Mouse (Mus musculus): ENCODE measurements around the gene Cep128. TPM values are rescaled to one million over a fixed set of nuclear protein-coding genes. Genes with fewer than 3 reads are reported as not detected.
A peak's percentile ranks its signal among the peaks of the same experiment; 100 is the strongest.

Cep128 gene
- 1 to 10 TPM in 1 of 2 experiments, under 1 TPM in 1; 0.74 to 1.8 TPM for total RNA-seq (2021)
- long read RNA-seq, experiment 1, result 0 reads
- long read RNA-seq, experiment 2, result 0 reads

GRCm38 (mm10) chr12:91384281-91385017 is at the start of gene Cep128, which contains the start of gene Tshr:
Gene Cep128, minus strand, starts transcription at chr12:91384409.
Gene Tshr, plus strand, starts transcription at chr12:91384563.
- peak; percentile 94 for DNase-seq
- peak within 1 kb of the TSS; percentile 89 for H3K4me3 ChIP-seq
- TF ChIP-seq CTCF (IDR thresholded peaks at IDR 0.05), result no peak
- peak within 1 kb of the TSS; percentile 70 for H3K27ac ChIP-seq
- intact Hi-C loops (cut with DNase I), result no loop called here

GRCm38 (mm10) chr12:91427129-91427528 is 42.9 kb upstream of the Cep128 start:
- no peak for DNase-seq
- no peak for TF ChIP-seq CTCF (IDR thresholded peaks at IDR 0.05)
- intact Hi-C loops (cut with DNase I), result no loop called here
- H3K4me3 ChIP-seq, result no peak overlapping the region
- no peak overlapping the region for H3K27ac ChIP-seq

GRCm38 (mm10) chr12:91426499-91426898 is 42.3 kb upstream of the Cep128 start:
- intact Hi-C loops (cut with DNase I), result no loop called here
- no peak for TF ChIP-seq CTCF (IDR thresholded peaks at IDR 0.05)
- no peak for DNase-seq
- H3K4me3 ChIP-seq, result no peak overlapping the region
- H3K27ac ChIP-seq, result no peak overlapping the region

- TF ChIP-seq CTCF (IDR thresholded peaks at IDR 0.05), result peak; percentile 67
- H3K4me3 ChIP-seq, result no peak overlapping the region
- DNase-seq, result peak; percentile 35
- intact Hi-C loops (cut with DNase I), result no loop called here
- H3K27ac ChIP-seq, result no peak overlapping the region
Measured at GRCm38 (mm10) chr12:91423125-91423820, 39.1 kb upstream of the Cep128 start.

- H3K27ac ChIP-seq, result no peak overlapping the region
- intact Hi-C loops (cut with DNase I), result no loop called here
- no peak for DNase-seq
- TF ChIP-seq CTCF (IDR thresholded peaks at IDR 0.05), result no peak
- no peak overlapping the region for H3K4me3 ChIP-seq
Measured at GRCm38 (mm10) chr12:91421272-91421671, 37.1 kb upstream of the Cep128 start.

GRCm38 (mm10) chr12:91418791-91419190 is 34.6 kb upstream of the Cep128 start:
- Histone ChIP-seq H3K4me3 (no peak overlapping the region), H3K27ac (no peak overlapping the region)
- peak; percentile 71 for DNase-seq
- intact Hi-C loops (cut with DNase I), result no loop called here
- peak; percentile 86 for TF ChIP-seq CTCF (IDR thresholded peaks at IDR 0.05)

GRCm38 (mm10) chr12:91416828-91417227 is 32.6 kb upstream of the Cep128 start:
- intact Hi-C loops (cut with DNase I), result no loop called here
- no peak for TF ChIP-seq CTCF (IDR thresholded peaks at IDR 0.05)
- DNase-seq, result no peak
- Histone ChIP-seq H3K27ac (no peak overlapping the region), H3K4me3 (no peak overlapping the region)

GRCm38 (mm10) chr12:91415112-91415511 is 30.9 kb upstream of the Cep128 start:
- DNase-seq, result no peak
- Histone ChIP-seq H3K4me3 (no peak overlapping the region), H3K27ac (no peak overlapping the region)
- TF ChIP-seq CTCF (IDR thresholded peaks at IDR 0.05), result no peak
- intact Hi-C loops (cut with DNase I), result no loop called here

GRCm38 (mm10) chr12:91412461-91413182 is 28.4 kb upstream of the Cep128 start:
- Histone ChIP-seq H3K27ac (no peak overlapping the region), H3K4me3 (no peak overlapping the region)
- TF ChIP-seq CTCF (IDR thresholded peaks at IDR 0.05), result no peak
- no peak for DNase-seq
- intact Hi-C loops (cut with DNase I), result no loop called here

GRCm38 (mm10) chr12:91410306-91410705 is 26.1 kb upstream of the Cep128 start:
- Histone ChIP-seq H3K4me3 (no peak overlapping the region), H3K27ac (no peak overlapping the region)
- TF ChIP-seq CTCF (IDR thresholded peaks at IDR 0.05), result no peak
- intact Hi-C loops (cut with DNase I), result no loop called here
- no peak for DNase-seq

- TF ChIP-seq CTCF (IDR thresholded peaks at IDR 0.05), result no peak
- H3K4me3 ChIP-seq, result peak overlapping the region; percentile 62
- DNase-seq, result no peak
- intact Hi-C loops (cut with DNase I), result loop anchor here (5.0 kb wide), 1 partner anchor 416 kb away; no protein-coding TSS in a partner anchor
- no peak overlapping the region for H3K27ac ChIP-seq
Measured at GRCm38 (mm10) chr12:91401049-91401352, 16.8 kb upstream of the Cep128 start.

- H3K4me3 ChIP-seq, result peak overlapping the region; percentile 62
- intact Hi-C loops (cut with DNase I), result loop anchor here (5.0 kb wide), 1 partner anchor 417 kb away; no protein-coding TSS in a partner anchor
- peak; percentile 73 for DNase-seq
- TF ChIP-seq CTCF (IDR thresholded peaks at IDR 0.05), result peak; percentile 80
- H3K27ac ChIP-seq, result no peak overlapping the region
Measured at GRCm38 (mm10) chr12:91400232-91401048, 16.2 kb upstream of the Cep128 start.

Data from gastrocnemius, adult 2 months (tissue).